Mouse (Mus musculus): Measurements from ENCODE around the gene Fam49a. TPM values are rescaled to one million over a fixed set of nuclear protein-coding genes. Genes with fewer than 3 reads are reported as not detected.
A peak's percentile ranks its signal among the peaks of the same experiment; 100 is the strongest.

The Fam49a gene
- total RNA-seq, 2 experiments from 2014 or later = 173 to 178 TPM

GRCm38 (mm10) chr12:12274115-12274514 lies 12.2 kb downstream of the Fam49a start:
- no peak for DNase-seq

GRCm38 (mm10) chr12:12275124-12275779 lies 13.3 kb downstream of the Fam49a start:
- DNase-seq = no peak

- no peak for DNase-seq
Observed at GRCm38 (mm10) chr12:12277741-12278463, 16.0 kb downstream of the Fam49a start.

- no peak for DNase-seq
Observed at GRCm38 (mm10) chr12:12278464-12278872, 16.5 kb downstream of the Fam49a start.

- DNase-seq = no peak
Observed at GRCm38 (mm10) chr12:12283702-12284288, 21.9 kb downstream of the Fam49a start.

GRCm38 (mm10) chr12:12284521-12284920 lies 22.6 kb downstream of the Fam49a start:
- no peak for DNase-seq

GRCm38 (mm10) chr12:12287131-12287786 lies 25.3 kb downstream of the Fam49a start:
- peak; percentile 27 to 42 for DNase-seq

- no peak for DNase-seq
Observed at GRCm38 (mm10) chr12:12287787-12288132, 25.8 kb downstream of the Fam49a start.

- DNase-seq = no peak
Observed at GRCm38 (mm10) chr12:12288586-12288985, 26.6 kb downstream of the Fam49a start.

- DNase-seq = no peak
Observed at GRCm38 (mm10) chr12:12289636-12290035, 27.7 kb downstream of the Fam49a start.

GRCm38 (mm10) chr12:12292043-12292618 lies 30.2 kb downstream of the Fam49a start:
- no peak for DNase-seq

- no peak for DNase-seq
Observed at GRCm38 (mm10) chr12:12294380-12295171, 32.6 kb downstream of the Fam49a start.

- DNase-seq = no peak
Observed at GRCm38 (mm10) chr12:12298451-12298850, 36.5 kb downstream of the Fam49a start.

- DNase-seq = no peak
Observed at GRCm38 (mm10) chr12:12299303-12299702, 37.4 kb downstream of the Fam49a start.

- DNase-seq = no peak
Observed at GRCm38 (mm10) chr12:12301149-12301548, 39.2 kb downstream of the Fam49a start.

- no peak for DNase-seq
Observed at GRCm38 (mm10) chr12:12301815-12302214, 39.9 kb downstream of the Fam49a start.

- no peak for DNase-seq
Observed at GRCm38 (mm10) chr12:12306214-12306613, 44.3 kb downstream of the Fam49a start.

GRCm38 (mm10) chr12:12306814-12307213 lies 44.9 kb downstream of the Fam49a start:
- no peak for DNase-seq

- DNase-seq = no peak
Observed at GRCm38 (mm10) chr12:12307245-12307644, 45.3 kb downstream of the Fam49a start.

- DNase-seq = no peak
Observed at GRCm38 (mm10) chr12:12313437-12313836, 51.5 kb downstream of the Fam49a start.

- DNase-seq = no peak
Observed at GRCm38 (mm10) chr12:12313919-12314318, 52.0 kb downstream of the Fam49a start.

GRCm38 (mm10) chr12:12314326-12314725 lies 52.4 kb downstream of the Fam49a start:
- DNase-seq = no peak
